Mouse (Mus musculus): Measurements from ENCODE around the gene Timm8a1. TPM values are rescaled to one million over a fixed set of nuclear protein-coding genes. Genes with fewer than 3 reads are reported as not detected.
"Not testable (repeated sequence)": the region's sequence is repeated elsewhere in the genome, so short reads cannot be mapped to it uniquely, and the experiment has no call there.

The Timm8a1 gene
- 10 to 100 TPM; 15.9 to 16.2 TPM for total RNA-seq (2021)
- long read RNA-seq, experiment 1, transcript Timm8a1-201 (2 exons, 1,421 nt), result major isoform, 35 of 36 reads
- long read RNA-seq, experiment 1, partial matches to known transcripts, result 0 of 36 reads
- long read RNA-seq, experiment 1, other reads (novel, unspliced or antisense), result 1 of 36 reads
- long read RNA-seq, experiment 2, transcript Timm8a1-201 (2 exons, 1,421 nt), result major isoform, 27 of 30 reads
- long read RNA-seq, experiment 2, partial matches to known transcripts, result 2 of 30 reads
- long read RNA-seq, experiment 2, other reads (novel, unspliced or antisense), result 1 of 30 reads

GRCm38 (mm10) chrX:134541145-134541954, at the start of gene Timm8a1:
TSS of gene Timm8a1 (minus strand) at chrX:134541865.
- peak; percentile 54 for DNase-seq

DNA sequence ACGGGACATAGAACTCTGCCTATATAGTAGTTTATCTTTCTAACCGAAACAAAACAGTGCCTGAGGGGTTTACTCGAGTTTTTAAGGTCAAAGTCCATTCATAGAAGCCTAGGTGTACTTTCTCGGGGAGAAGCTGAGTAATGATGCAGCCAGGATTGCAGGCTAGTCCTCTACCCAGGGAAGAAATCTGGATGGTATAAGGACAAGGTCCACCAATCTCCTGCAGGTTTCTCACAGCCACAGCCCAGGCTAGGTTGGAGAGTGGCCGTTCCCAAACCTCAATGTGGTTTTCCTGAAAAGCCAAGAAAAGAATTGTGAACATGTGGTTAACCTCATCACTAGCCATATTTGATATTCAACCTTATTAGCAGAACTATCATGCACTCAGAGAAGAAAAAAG, 48.2 kb upstream of the Timm8a1 start:
- no peak for DNase-seq

DNA sequence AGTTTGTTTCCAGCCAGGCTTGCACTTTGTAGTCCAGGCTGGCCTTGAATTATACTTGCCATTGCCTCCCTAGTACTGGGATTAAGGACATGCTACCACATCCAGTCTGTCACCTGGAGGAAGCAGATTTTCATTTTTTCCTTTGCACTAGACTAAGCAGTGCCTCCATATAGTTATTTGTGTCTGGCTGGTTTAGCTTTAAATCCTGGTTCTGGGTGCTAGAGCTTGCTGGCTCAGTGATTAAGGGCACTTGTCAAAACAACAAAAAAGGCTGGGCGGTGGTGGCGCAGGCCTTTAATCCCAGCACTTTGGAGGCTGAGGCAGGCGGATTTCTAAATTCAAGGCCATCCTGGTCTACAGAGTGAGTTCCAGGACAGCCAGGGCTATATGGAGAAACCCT, 47.3 kb upstream of the Timm8a1 start:
- DNase-seq, result no peak

DNA sequence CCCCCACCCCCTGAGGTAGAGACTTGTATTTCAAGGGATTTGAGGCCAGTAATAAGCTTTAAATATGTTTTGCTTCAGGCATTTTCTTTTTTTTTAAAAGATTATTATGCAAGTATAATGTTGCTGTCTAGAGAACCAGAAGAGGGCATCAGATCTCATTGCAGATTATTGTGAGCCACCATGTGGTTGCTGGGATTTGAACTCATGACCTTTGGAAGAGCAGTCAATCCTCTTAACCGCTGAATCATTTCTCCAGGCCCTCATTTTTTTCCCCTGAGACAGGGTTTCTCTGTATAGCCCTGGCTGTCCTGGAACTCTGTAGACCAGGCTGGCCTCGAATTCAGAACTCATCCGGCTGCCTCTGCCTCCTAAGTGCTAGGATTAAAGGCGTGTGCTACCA, 46.6 kb upstream of the Timm8a1 start:
- no peak for DNase-seq

DNA sequence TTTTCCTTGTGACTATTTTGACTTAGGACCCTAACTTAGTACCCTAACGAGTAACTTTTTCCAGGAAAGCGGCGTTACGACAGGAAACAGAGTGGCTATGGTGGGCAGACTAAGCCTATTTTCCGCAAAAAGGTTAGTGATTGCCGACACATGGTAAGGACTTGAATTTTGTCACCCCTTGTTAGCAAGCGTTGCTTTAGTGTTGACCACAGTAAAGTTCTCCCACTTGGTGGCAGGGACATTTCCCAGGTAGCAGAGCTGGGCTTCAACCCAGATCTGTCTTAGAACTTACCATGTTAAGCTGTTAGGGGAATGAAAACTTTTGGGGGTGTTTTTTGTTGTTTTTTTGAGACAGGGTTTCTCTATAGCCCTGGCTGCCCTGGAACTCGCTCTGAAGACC, 44.8 kb upstream of the Timm8a1 start:
- no peak for DNase-seq

- peak; percentile 84 for DNase-seq
Observed at GRCm38 (mm10) chrX:134585103-134586002, 43.7 kb upstream of the Timm8a1 start, which contains the start of gene Rpl36a. TSS of gene Rpl36a (plus strand) at chrX:134585654.

GRCm38 (mm10) chrX:134582888-134583669, 41.4 kb upstream of the Timm8a1 start, which contains the start of gene Btk:
TSS of gene Btk (minus strand) at chrX:134583570.
- DNase-seq, result no peak

DNA sequence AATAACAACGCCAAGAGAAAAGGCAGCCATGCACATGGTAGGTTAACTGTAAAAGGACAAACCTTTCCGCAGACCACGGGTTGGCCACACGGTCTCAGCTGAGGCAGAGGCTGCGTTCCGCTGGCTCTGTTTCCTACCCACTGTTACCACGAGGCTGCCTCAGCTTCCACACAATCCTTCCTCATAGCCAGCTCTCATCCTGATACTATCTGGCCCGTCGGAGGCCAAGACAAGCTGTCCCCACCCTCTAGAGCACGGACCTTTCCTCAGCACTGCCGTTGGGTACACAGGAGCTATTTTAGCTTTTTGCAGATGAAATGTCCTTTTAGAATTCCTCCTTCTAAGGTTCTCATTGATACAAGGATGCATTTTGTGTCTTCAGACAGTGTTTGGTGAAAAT, 40.6 kb upstream of the Timm8a1 start:
- no peak for DNase-seq

DNA sequence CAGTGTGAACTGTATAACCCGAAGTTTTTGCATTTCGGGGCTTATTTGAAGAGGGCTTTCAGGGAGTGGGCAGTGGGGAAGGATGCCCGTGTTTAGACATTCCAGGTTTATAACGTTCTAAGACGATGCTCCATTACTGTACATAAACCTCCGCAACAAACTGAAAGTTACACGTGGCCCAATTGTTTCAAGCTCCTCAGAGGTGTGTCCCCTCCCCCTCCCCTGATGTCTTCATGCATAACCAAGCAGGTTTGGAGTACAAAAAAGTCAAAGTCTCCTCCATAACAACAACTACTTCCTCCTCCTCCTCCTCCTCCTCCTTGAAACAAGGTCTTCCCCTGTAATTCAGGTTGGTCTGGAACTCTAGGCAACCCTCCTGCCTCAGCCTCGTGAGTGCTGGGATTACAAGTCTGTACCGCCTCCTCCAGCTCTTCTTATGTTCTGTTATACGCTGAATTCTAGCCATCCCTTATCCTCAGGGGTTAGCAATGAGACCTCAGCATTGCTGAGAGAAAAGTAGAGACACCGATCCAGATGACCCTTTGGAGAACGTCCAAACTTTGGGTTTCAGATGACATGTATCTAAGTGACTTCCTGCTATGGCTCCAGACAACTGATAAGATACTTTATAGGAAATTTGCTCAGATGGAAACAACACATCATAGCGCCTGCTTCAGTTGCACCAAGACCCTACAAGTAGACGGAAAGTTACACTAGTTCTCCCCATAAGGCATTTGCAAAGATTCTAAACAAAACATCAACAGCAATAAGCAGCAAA, 39.1 kb upstream of the Timm8a1 start:
- no peak for DNase-seq

GRCm38 (mm10) chrX:134577896-134578295, 36.2 kb upstream of the Timm8a1 start:
- no peak for DNase-seq

DNA sequence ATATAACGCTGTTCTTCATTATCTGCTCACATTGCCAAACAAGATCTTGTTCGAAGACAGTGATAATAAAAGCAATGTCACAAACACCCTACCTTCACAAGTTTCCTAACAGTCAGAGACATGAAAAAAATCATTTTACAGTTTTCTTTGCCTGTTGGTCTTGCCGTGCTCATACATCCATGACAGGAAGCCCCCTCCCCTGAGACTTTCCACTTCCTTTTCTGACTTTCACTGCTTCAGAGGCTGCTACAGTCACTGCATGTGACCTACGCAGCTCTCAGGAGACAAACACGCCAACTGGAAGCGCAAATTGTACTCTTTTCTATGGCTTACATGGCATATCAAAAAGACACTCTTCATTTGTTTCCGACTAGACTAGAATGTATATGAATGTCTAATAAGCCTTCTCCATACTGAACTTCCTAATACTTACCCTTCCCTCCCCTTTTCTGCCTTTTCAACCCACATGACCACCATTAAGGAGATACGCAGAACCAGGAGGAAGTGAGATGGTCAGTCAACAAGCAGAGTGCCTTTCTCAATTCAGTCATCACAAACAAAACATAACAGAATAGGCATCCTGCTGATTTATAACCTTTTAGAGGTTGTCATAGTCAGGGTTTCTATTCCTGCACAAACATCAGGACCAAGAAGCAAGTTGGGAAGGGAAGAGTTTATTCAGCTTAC, 25.0 kb upstream of the Timm8a1 start:
- DNase-seq, result no peak

DNA sequence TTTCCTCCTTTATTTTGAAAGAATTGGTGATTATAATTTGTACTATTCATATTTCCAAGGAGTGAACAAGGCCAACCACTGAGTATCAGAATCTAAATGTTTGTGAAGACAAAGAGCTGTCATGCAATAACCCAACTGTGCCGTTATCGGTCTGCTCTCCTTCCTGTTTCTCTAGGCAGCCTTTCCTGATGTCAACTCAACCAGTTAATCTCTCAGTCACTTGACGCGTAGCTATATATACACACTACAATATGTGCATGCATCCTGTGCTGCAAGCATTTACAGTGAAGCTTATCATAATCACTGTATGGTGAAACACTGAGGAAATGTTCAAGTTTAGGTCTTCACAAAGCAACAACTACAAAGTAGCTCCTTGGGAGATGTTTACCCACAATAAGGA, 22.7 kb upstream of the Timm8a1 start:
- no peak for DNase-seq

- no peak for DNase-seq
Observed at GRCm38 (mm10) chrX:134554425-134554824, 12.8 kb upstream of the Timm8a1 start.

GRCm38 (mm10) chrX:134553326-134553725, 11.7 kb upstream of the Timm8a1 start:
- DNase-seq, result no peak

- DNase-seq, result no peak
Observed at GRCm38 (mm10) chrX:134550903-134551302, 9.2 kb upstream of the Timm8a1 start.

GRCm38 (mm10) chrX:134547330-134547729, 5.7 kb upstream of the Timm8a1 start:
- DNase-seq, result no peak

- no peak for DNase-seq
Observed at GRCm38 (mm10) chrX:134541955-134542308, 267 bp upstream of the Timm8a1 start.

DNA sequence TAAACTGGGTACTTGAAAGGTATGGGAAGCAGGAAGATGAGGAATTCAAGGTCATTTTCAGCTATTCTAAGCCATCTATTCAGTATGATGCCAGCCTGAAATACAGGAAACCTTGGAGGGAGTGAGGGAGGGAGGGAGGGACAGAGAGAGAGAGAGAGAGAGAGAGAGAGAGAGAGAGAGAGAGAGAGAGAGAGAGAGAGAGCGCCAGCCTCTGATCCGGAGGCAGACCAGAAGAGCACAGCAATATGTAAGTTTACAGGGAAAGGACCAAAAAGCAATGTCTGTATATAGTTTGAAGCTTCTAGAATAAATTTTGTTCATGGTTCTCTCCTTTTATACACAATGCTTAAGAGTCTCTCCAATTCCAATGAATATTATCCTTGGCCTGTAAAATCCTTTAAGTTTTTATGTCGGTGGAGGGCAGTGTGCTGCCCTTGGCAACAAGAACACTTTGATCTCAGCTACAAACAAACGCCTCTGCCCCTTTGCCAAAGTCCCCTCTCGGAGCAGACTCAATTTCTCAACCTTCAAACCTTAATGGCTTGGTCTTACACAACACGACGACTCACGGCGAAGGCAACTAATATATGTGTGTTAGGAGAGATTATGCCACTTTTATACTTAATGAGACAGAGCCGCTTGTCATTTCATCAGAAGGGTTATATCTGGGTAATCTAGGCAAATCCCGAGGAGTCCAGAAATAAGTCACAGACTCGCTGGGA, 1.1 kb downstream of the Timm8a1 start:
- DNase-seq, result no peak

GRCm38 (mm10) chrX:134539795-134540194, 1.9 kb downstream of the Timm8a1 start:
- not testable (repeated sequence) for DNase-seq

- DNase-seq, result no peak
Observed at GRCm38 (mm10) chrX:134533346-134533745, 8.3 kb downstream of the Timm8a1 start.

Measured in gastrocnemius, postnatal 25 days (tissue).